Mouse (Mus musculus): ENCODE data around the gene Basp1. TPM values are rescaled to one million over a fixed set of nuclear protein-coding genes. Genes with fewer than 3 reads are reported as not detected.

Gene Basp1
- polyA plus RNA-seq, 1 experiment from 2014 or later = 256 TPM

DNA sequence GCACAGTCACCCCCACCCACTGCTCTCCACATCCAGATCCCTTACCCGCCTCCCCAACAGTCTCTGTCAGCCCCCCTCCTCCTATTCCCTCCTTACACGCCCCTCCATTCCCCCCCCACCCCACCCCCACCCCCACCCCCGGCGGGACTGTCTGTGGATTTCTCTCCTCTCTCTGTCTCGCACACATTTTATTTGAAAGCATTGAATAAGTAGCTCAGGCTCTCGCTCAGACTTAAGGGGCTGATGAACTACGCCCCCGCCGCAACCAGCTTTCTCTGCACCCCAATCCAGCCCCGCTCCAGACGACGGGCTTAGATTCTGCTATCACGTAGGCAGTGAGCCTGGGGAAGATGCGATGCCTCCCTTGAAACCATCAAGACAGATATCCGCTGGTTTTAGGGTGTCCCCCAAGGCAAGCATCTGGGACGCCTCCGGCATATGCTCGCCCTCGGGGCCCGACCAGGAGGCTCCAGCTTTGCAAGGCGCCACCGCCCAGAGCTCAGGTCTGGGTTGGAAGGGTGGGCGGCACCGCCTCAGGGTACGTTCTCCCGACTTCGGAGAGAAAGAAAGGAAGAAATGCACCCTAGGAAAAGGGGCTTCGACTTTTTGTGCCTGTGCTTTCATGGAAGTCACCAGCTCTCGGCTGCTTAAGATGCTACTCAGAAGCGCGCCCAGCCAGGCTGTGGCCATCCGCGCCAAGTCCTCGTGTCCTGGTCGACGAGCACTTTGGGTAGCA lies 615 bp upstream of the Basp1 start:
- Histone ChIP-seq H3K36me3 (peaks cover 9% of the 10 kb centered on the region; the same call in 1 of the 2 replicates), H3K4me3 (peak overlapping the region; percentile 99), H3K4me1 (peaks cover 44% of the 10 kb centered on the region), H3K9me3 (no peaks in the 10 kb centered on the region), H3K4me2 (replicated peaks) (peak overlapping the region; percentile 76), H3K9ac (replicated peaks) (peak overlapping the region; percentile 100), H3K27me3 (no peaks in the 10 kb centered on the region), H3K27ac (replicated peaks) (peak overlapping the region; percentile 98)
- ATAC-seq (ENCODE audit: low FRiP score, low read depth) = peak; percentile 28
- under 1% methylated on average over 35 of the region's 36 CpGs for WGBS

DNA sequence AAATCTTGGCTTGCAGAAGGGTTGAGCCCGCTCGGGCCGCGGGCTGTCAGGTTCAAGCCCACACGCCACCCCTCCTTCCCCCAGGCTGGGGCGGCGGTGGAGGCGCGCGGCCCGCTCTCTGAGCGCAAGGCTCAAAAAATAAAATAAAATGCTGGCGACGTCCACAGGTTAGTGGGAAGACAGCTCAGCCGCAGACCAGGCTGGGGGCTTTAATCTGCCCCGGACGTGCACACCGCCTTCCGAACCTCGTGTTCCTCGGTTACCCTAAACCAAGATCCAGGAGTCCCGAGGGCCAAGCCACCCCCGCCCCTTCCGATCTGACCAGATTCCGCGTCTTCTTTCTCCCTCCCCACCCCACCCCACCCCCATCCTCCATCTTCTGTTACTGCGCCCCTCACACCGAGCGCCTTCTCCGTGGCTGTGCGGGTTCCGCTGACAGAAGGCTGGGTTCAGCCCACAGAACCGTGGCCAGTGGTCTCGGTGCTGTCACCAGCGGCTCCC lies 753 bp downstream of the Basp1 start:
- peak overlapping the region; percentile 100 for H3K9ac ChIP-seq (replicated peaks)
- no peaks in the 10 kb centered on the region for H3K27me3 ChIP-seq
- peaks cover 10% of the 10 kb centered on the region; the same call in 1 of the 2 replicates for H3K36me3 ChIP-seq
- ATAC-seq (ENCODE audit: low FRiP score, low read depth) = peak; percentile 16
- WGBS = 0% methylated on average over 35 of the region's 35 CpGs
- peak overlapping the region; percentile 98 for H3K27ac ChIP-seq (replicated peaks)
- peaks cover 46% of the 10 kb centered on the region for H3K4me1 ChIP-seq
- H3K4me2 ChIP-seq (replicated peaks) = peak overlapping the region; percentile 76
- H3K4me3 ChIP-seq = peak overlapping the region; percentile 99
- no peaks in the 10 kb centered on the region for H3K9me3 ChIP-seq

DNA sequence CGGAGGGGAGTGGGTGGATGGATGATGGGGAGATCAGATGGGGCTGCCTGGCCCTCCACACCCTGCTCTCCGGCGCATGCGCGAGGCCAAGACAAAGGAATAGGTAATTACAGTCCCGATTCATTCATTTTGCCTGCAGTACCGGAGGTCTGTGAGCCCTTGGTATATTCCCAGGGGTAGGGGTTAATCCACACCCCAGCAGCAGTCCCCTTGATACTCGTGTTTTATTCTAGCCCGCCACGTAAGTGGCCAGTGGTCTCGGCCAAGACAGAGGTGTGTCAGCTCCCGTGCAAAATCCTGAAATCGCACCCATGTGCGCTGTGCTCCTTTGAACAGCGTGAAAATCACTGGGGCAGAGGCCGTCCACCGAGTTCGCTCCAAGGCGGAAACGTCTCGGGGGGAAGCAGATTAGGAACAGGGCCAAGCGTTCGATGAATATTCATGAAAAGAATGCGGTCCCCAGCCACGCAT lies 1.4 kb downstream of the Basp1 start:
- Histone ChIP-seq H3K4me3 (peak overlapping the region; percentile 99), H3K4me1 (peaks cover 44% of the 10 kb centered on the region), H3K9ac (replicated peaks) (peak overlapping the region; percentile 100), H3K27me3 (no peaks in the 10 kb centered on the region), H3K27ac (replicated peaks) (peak overlapping the region; percentile 98), H3K4me2 (replicated peaks) (peak overlapping the region; percentile 76), H3K9me3 (no peaks in the 10 kb centered on the region), H3K36me3 (peaks cover 10% of the 10 kb centered on the region; the same call in 1 of the 2 replicates)
- under 1% methylated on average over 25 of the region's 25 CpGs for WGBS
- ATAC-seq (ENCODE audit: low FRiP score, low read depth) = peak; percentile 81

DNA sequence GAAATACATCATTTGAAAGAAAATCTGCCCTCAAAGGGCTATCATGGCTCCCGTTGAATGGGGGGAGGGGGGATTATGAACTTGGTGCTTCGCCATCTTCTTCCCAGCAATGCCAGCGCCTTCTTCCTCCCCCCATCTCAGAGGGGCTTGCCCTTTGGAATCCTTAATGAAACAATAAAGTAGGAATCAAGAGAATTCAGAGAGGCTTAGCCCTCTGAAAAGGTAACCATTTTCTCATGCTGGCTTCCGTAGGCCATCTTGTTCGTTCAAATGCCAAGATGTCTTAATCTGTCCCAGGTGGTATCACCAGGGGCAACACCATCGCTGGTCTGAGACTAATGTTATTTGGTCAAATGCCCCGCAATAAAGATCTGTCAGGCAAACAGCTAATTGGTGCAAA lies 2.1 kb downstream of the Basp1 start:
- H3K36me3 ChIP-seq = peaks cover 10% of the 10 kb centered on the region; the same call in 1 of the 2 replicates
- H3K27me3 ChIP-seq = no peaks in the 10 kb centered on the region
- H3K4me1 ChIP-seq = peaks cover 42% of the 10 kb centered on the region
- H3K9ac ChIP-seq (replicated peaks) = peak overlapping the region; percentile 100
- 9% methylated on average over 7 of the region's 7 CpGs for WGBS
- H3K4me3 ChIP-seq = peak overlapping the region; percentile 99
- no peaks in the 10 kb centered on the region for H3K9me3 ChIP-seq
- ATAC-seq (ENCODE audit: low FRiP score, low read depth) = no peak
- H3K27ac ChIP-seq (replicated peaks) = peak overlapping the region; percentile 98
- H3K4me2 ChIP-seq (replicated peaks) = peak overlapping the region; percentile 76

DNA sequence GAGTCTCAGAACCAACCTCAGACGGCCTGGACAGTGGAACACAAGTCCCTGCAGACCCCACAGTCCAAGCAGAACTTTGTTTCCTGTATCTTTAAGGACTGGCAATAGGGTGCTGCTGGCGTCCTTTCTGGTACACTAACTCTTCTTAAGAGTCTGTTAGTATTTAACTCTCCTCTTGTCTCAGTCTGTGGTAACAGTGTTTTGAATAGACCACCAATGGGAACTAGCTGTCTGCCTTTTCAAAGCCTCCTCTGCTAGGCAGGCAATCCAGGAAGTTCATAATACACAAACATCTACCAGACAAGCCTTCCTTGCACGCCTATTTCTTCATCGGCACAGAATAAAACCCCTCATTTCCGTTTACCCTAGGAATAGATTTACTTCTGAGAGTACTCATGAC lies 7.6 kb downstream of the Basp1 start:
- no peaks in the 10 kb centered on the region for H3K9me3 ChIP-seq
- peaks cover 68% of the 10 kb centered on the region for H3K4me1 ChIP-seq
- no peak overlapping the region for H3K9ac ChIP-seq (replicated peaks)
- no peaks in the 10 kb centered on the region for H3K27me3 ChIP-seq
- peaks cover 57% of the 10 kb centered on the region for H3K36me3 ChIP-seq
- WGBS = 82% methylated on average over 5 of the region's 5 CpGs
- peak overlapping the region; percentile 19; the same call in 1 of the 2 replicates for H3K4me2 ChIP-seq (replicated peaks)
- no peak overlapping the region for H3K4me3 ChIP-seq
- ATAC-seq (ENCODE audit: low FRiP score, low read depth) = no peak
- no peak overlapping the region for H3K27ac ChIP-seq (replicated peaks)

DNA sequence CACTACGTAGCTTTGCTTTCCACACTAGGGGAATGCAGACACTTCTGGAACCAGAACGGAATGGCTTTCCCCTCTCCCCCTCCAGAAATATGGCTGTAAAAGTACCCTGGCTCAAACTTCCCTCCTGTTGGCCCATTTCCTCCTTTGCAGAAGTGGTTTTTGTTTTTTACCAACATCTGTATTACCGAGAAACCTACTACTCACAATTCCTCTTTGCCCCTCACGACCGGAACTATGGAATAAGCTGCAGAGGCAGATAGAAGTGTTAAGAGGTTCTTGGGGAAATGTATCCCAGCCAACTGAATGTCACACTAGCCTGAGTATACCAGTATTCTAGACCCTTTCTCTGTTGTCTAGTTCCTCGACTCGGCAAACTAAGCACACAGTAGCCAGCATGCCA lies 9.7 kb downstream of the Basp1 start:
- no peak overlapping the region for H3K9ac ChIP-seq (replicated peaks)
- WGBS = 93% methylated on average over 7 of the region's 7 CpGs
- peaks cover 57% of the 10 kb centered on the region for H3K4me1 ChIP-seq
- no peak overlapping the region for H3K4me2 ChIP-seq (replicated peaks)
- H3K4me3 ChIP-seq = no peak overlapping the region
- no peaks in the 10 kb centered on the region for H3K9me3 ChIP-seq
- no peaks in the 10 kb centered on the region for H3K27me3 ChIP-seq
- peaks cover 60% of the 10 kb centered on the region for H3K36me3 ChIP-seq
- no peak for ATAC-seq (ENCODE audit: low FRiP score, low read depth)
- H3K27ac ChIP-seq (replicated peaks) = no peak overlapping the region

DNA sequence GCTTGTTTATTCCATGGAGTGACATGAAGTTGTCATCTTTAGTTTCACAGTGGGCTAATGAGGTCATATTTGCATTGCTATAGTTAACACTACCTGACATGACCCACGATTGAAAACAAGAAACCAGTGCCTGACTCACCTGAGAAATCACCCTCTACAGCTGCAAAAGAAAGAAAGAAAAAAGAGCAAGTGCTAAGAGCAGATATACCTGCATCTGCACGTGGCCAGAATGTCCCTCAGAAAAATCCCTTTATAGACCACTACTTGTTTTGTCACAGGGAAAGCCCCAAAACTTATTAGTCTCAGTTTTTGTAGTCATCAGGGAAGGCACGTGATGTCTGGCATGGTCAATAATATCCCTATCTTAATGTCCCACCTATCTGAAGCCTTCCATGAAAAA lies 11.6 kb downstream of the Basp1 start:
- H3K4me1 ChIP-seq = peaks cover 50% of the 10 kb centered on the region
- 82% methylated on average over 3 of the region's 3 CpGs for WGBS
- H3K4me2 ChIP-seq (replicated peaks) = no peak overlapping the region

DNA sequence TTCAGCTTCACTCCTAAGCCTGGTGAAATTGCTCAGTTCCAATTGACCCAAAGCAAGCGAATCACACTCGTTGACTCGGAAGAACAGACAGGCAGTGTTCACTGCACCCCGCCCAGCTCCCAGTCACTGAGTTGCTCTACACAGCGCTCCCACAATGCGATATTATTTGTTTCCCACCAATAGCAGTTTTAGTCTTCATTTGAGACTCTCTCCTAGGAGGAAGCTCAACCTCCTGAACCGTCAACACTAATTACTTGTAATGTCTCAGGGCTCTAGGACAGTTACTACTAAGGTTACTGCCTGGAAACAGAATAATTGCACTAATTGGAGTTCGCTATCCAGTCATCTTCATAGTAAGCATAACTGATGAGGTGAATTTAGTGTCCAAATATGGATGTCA lies 13.3 kb downstream of the Basp1 start:
- H3K27me3 ChIP-seq = no peaks in the 10 kb centered on the region
- H3K9me3 ChIP-seq = no peaks in the 10 kb centered on the region
- ATAC-seq (ENCODE audit: low FRiP score, low read depth) = no peak
- H3K4me1 ChIP-seq = peaks cover 38% of the 10 kb centered on the region; the same call in 1 of the 2 replicates
- 86% methylated on average over 8 of the region's 8 CpGs for WGBS
- no peak overlapping the region for H3K4me3 ChIP-seq
- H3K4me2 ChIP-seq (replicated peaks) = no peak overlapping the region
- H3K27ac ChIP-seq (replicated peaks) = no peak overlapping the region
- no peak overlapping the region for H3K9ac ChIP-seq (replicated peaks)
- H3K36me3 ChIP-seq = peaks cover 59% of the 10 kb centered on the region

More for the DNA sequence above, 11.6 kb downstream of the Basp1 start:
- no peak for ATAC-seq (ENCODE audit: low FRiP score, low read depth)
- no peaks in the 10 kb centered on the region for H3K9me3 ChIP-seq
- H3K9ac ChIP-seq (replicated peaks) = no peak overlapping the region
- no peak overlapping the region for H3K4me3 ChIP-seq
- no peak overlapping the region for H3K27ac ChIP-seq (replicated peaks)
- peaks cover 63% of the 10 kb centered on the region for H3K36me3 ChIP-seq
- H3K27me3 ChIP-seq = no peaks in the 10 kb centered on the region

DNA sequence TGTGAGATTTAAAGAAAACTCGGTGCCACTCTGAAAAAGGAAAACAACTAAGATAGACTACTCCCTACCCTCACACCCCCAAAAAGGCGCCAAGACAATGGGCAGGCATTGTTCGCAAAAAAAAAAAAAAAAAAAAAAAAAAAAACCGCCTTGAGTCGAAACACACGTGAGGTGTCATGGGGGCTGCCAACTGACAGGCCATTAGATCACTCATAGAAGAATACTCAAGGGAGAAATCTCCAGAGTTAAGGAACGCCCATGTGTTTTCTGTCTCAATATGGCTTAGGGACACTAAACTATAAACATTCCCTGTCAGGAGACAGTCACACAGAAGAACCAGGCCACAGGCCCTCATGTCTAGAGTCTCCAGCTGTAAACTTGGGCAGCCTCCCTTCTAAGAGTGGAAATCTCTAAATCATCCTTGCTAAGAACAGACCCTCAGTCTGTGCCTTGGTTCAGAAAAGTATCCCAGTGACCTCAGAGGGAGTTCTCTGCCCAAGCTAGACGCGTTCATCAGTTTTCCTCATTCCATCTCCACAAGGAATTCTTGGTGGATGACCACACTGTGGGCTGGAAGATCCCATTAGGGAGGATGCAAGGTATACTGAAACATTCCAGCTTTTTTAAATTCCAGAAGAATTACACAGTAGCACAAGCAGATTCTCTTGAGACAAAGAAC lies 17.5 kb downstream of the Basp1 start:
- Histone ChIP-seq H3K9ac (replicated peaks) (no peak overlapping the region), H3K9me3 (no peaks in the 10 kb centered on the region), H3K4me2 (replicated peaks) (no peak overlapping the region), H3K4me3 (no peak overlapping the region), H3K4me1 (peaks cover 14% of the 10 kb centered on the region; the same call in 1 of the 2 replicates), H3K36me3 (peaks cover 35% of the 10 kb centered on the region), H3K27ac (replicated peaks) (no peak overlapping the region), H3K27me3 (no peaks in the 10 kb centered on the region)
- ATAC-seq (ENCODE audit: low FRiP score, low read depth) = no peak
- WGBS = 84% methylated on average over 9 of the region's 9 CpGs

DNA sequence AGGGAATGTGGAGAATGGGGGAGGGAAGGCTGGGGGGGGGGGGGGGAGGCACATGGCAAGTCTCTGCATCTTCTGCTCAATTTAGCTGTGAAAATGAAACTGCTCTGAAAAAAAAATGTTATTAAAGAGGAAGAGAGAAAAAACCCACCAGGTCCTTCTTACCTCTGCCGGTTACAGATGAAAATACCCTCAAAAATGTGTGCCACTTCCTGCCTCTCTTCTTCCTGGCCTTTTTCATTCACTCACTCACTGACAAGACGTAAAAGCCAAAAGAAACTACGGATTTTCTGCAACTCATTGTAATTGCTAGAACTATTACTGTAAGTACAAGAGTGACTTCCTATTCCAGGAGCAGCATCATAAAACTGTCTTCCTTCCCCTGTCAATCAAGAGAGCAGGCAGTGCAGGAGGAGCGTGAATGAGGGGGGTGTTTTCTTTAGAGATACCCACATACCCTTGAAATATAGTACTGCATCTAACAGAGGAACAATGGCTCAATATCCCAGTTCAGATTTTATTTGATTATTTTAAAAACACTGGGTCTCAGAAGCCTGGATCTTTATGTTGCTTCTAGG lies 21.0 kb downstream of the Basp1 start:
- Histone ChIP-seq H3K4me3 (no peak overlapping the region), H3K36me3 (peaks cover 40% of the 10 kb centered on the region), H3K27me3 (no peaks in the 10 kb centered on the region), H3K4me1 (peaks cover 11% of the 10 kb centered on the region; the same call in 1 of the 2 replicates), H3K4me2 (replicated peaks) (no peak overlapping the region), H3K9ac (replicated peaks) (no peak overlapping the region), H3K27ac (replicated peaks) (0 out of 2 replicates have a peak overlapping the region, but pooled peaks have one; percentile 25), H3K9me3 (no peaks in the 10 kb centered on the region)
- 77% methylated on average over 4 of the region's 4 CpGs for WGBS
- ATAC-seq (ENCODE audit: low FRiP score, low read depth) = no peak

DNA sequence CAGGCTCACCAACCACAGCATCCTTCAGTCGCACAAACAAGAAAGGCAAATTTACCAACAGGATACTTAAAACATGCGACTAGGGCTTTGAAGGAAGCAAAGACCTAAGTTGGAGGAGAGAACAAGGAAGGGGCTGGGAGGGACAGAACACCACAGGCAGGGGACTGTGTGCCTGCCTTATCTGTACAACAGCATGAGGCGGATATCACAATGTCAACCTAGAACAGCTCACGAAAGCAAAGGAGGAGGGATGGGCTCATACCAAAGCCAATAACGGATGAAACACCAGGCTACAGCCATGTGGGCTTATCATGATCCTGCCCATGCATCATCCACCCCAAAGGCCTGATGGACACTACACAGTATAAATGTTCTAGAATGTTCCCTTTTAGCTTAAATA lies 22.4 kb downstream of the Basp1 start:
- no peak overlapping the region for H3K27ac ChIP-seq (replicated peaks)
- no peak overlapping the region for H3K4me2 ChIP-seq (replicated peaks)
- H3K9me3 ChIP-seq = no peaks in the 10 kb centered on the region
- no peak overlapping the region for H3K4me3 ChIP-seq
- ATAC-seq (ENCODE audit: low FRiP score, low read depth) = no peak
- no peaks in the 10 kb centered on the region for H3K27me3 ChIP-seq
- no peak overlapping the region for H3K9ac ChIP-seq (replicated peaks)
- 0 out of 2 replicates have a peak, but pooled peaks cover 10% of the 10 kb centered on the region for H3K4me1 ChIP-seq
- H3K36me3 ChIP-seq = peaks cover 53% of the 10 kb centered on the region
- 87% methylated on average over 5 of the region's 5 CpGs for WGBS
